Mouse (Mus musculus): ENCODE results near the gene L3mbtl3. TPM values are rescaled to one million over a fixed set of nuclear protein-coding genes. Genes with fewer than 3 reads are reported as not detected.

L3mbtl3 gene
- polyA plus RNA-seq, 1 experiment: 4.3 TPM

- H3K4me3 ChIP-seq (ENCODE audit: insufficient read depth, low read length): no peak overlapping the region
- TF ChIP-seq POLR2A (IDR thresholded peaks at IDR 0.05; ENCODE audit: borderline replicate concordance, low read depth, low read length) (no peak), CTCF (IDR thresholded peaks at IDR 0.05; ENCODE audit: low read depth, low read length) (no peak)
- no peak overlapping the region for H3K27ac ChIP-seq (ENCODE audit: insufficient read depth, low read depth, low read length)
- H3K4me1 ChIP-seq (ENCODE audit: control insufficient read depth, insufficient read depth, low read length): no peaks in the 10 kb centered on the region
Observed at GRCm38 (mm10) chr10:26347614-26348013, 28.2 kb downstream of the L3mbtl3 start.

- no peak overlapping the region for H3K4me3 ChIP-seq (ENCODE audit: insufficient read depth, low read length)
- H3K4me1 ChIP-seq (ENCODE audit: control insufficient read depth, insufficient read depth, low read length): no peaks in the 10 kb centered on the region
- H3K27ac ChIP-seq (ENCODE audit: insufficient read depth, low read depth, low read length): no peak overlapping the region
- no peak for TF ChIP-seq CTCF (IDR thresholded peaks at IDR 0.05; ENCODE audit: low read depth, low read length)
- no peak for TF ChIP-seq POLR2A (IDR thresholded peaks at IDR 0.05; ENCODE audit: borderline replicate concordance, low read depth, low read length)
Observed at GRCm38 (mm10) chr10:26345879-26346278, 29.9 kb downstream of the L3mbtl3 start.

GRCm38 (mm10) chr10:26337896-26338503 lies 37.8 kb downstream of the L3mbtl3 start:
- H3K4me3 ChIP-seq (ENCODE audit: insufficient read depth, low read length): no peak overlapping the region
- TF ChIP-seq CTCF (IDR thresholded peaks at IDR 0.05; ENCODE audit: low read depth, low read length) (no peak), POLR2A (IDR thresholded peaks at IDR 0.05; ENCODE audit: borderline replicate concordance, low read depth, low read length) (no peak)
- no peak overlapping the region for H3K27ac ChIP-seq (ENCODE audit: insufficient read depth, low read depth, low read length)

GRCm38 (mm10) chr10:26333966-26334365 lies 41.8 kb downstream of the L3mbtl3 start:
- TF ChIP-seq POLR2A (IDR thresholded peaks at IDR 0.05; ENCODE audit: borderline replicate concordance, low read depth, low read length): no peak
- no peak for TF ChIP-seq CTCF (IDR thresholded peaks at IDR 0.05; ENCODE audit: low read depth, low read length)
- Histone ChIP-seq H3K4me1 (ENCODE audit: control insufficient read depth, insufficient read depth, low read length) (no peaks in the 10 kb centered on the region), H3K27ac (ENCODE audit: insufficient read depth, low read depth, low read length) (no peak overlapping the region), H3K4me3 (ENCODE audit: insufficient read depth, low read length) (no peak overlapping the region)

More at GRCm38 (mm10) chr10:26337896-26338503, 37.8 kb downstream of the L3mbtl3 start:
- H3K4me1 ChIP-seq (ENCODE audit: control insufficient read depth, insufficient read depth, low read length): no peaks in the 10 kb centered on the region

- no peak overlapping the region for H3K27ac ChIP-seq (ENCODE audit: insufficient read depth, low read depth, low read length)
- TF ChIP-seq POLR2A (IDR thresholded peaks at IDR 0.05; ENCODE audit: borderline replicate concordance, low read depth, low read length): no peak
- no peak for TF ChIP-seq CTCF (IDR thresholded peaks at IDR 0.05; ENCODE audit: low read depth, low read length)
- H3K4me3 ChIP-seq (ENCODE audit: insufficient read depth, low read length): no peak overlapping the region
- H3K4me1 ChIP-seq (ENCODE audit: control insufficient read depth, insufficient read depth, low read length): no peaks in the 10 kb centered on the region
Observed at GRCm38 (mm10) chr10:26332781-26333180, 43.0 kb downstream of the L3mbtl3 start.

- H3K27ac ChIP-seq (ENCODE audit: insufficient read depth, low read depth, low read length): no peak overlapping the region
- TF ChIP-seq CTCF (IDR thresholded peaks at IDR 0.05; ENCODE audit: low read depth, low read length) (no peak), POLR2A (IDR thresholded peaks at IDR 0.05; ENCODE audit: borderline replicate concordance, low read depth, low read length) (no peak)
- H3K4me1 ChIP-seq (ENCODE audit: control insufficient read depth, insufficient read depth, low read length): 0 out of 2 replicates have a peak, but pooled peaks cover 2% of the 10 kb centered on the region
- H3K4me3 ChIP-seq (ENCODE audit: insufficient read depth, low read length): no peak overlapping the region
Observed at GRCm38 (mm10) chr10:26328843-26329242, 46.9 kb downstream of the L3mbtl3 start.

- TF ChIP-seq POLR2A (IDR thresholded peaks at IDR 0.05; ENCODE audit: borderline replicate concordance, low read depth, low read length) (no peak), CTCF (IDR thresholded peaks at IDR 0.05; ENCODE audit: low read depth, low read length) (no peak)
- H3K4me3 ChIP-seq (ENCODE audit: insufficient read depth, low read length): no peak overlapping the region
- no peak overlapping the region for H3K27ac ChIP-seq (ENCODE audit: insufficient read depth, low read depth, low read length)
- 0 out of 2 replicates have a peak, but pooled peaks cover 2% of the 10 kb centered on the region for H3K4me1 ChIP-seq (ENCODE audit: control insufficient read depth, insufficient read depth, low read length)
Observed at GRCm38 (mm10) chr10:26327691-26328542, 47.9 kb downstream of the L3mbtl3 start.

- Histone ChIP-seq H3K4me1 (ENCODE audit: control insufficient read depth, insufficient read depth, low read length) (peaks cover 5% of the 10 kb centered on the region; the same call in 1 of the 2 replicates), H3K27ac (ENCODE audit: insufficient read depth, low read depth, low read length) (no peak overlapping the region), H3K4me3 (ENCODE audit: insufficient read depth, low read length) (no peak overlapping the region)
- TF ChIP-seq CTCF (IDR thresholded peaks at IDR 0.05; ENCODE audit: low read depth, low read length) (no peak), POLR2A (IDR thresholded peaks at IDR 0.05; ENCODE audit: borderline replicate concordance, low read depth, low read length) (no peak)
Observed at GRCm38 (mm10) chr10:26327291-26327690, 48.5 kb downstream of the L3mbtl3 start.

GRCm38 (mm10) chr10:26325320-26325719 lies 50.5 kb downstream of the L3mbtl3 start:
- Histone ChIP-seq H3K27ac (ENCODE audit: insufficient read depth, low read depth, low read length) (no peak overlapping the region), H3K4me1 (ENCODE audit: control insufficient read depth, insufficient read depth, low read length) (peaks cover 5% of the 10 kb centered on the region; the same call in 1 of the 2 replicates), H3K4me3 (ENCODE audit: insufficient read depth, low read length) (no peak overlapping the region)
- TF ChIP-seq POLR2A (IDR thresholded peaks at IDR 0.05; ENCODE audit: borderline replicate concordance, low read depth, low read length): no peak
- TF ChIP-seq CTCF (IDR thresholded peaks at IDR 0.05; ENCODE audit: low read depth, low read length): no peak
